Mouse (Mus musculus) heart, adult 8-10 months (tissue): ENCODE data around the gene Cdh23. TPM values are rescaled to one million over a fixed set of nuclear protein-coding genes. Genes with fewer than 3 reads are reported as not detected.
A peak's percentile ranks its signal among the peaks of the same experiment; 100 is the strongest.

ENCODE experiments used
- DNase-seq: peaks from one replicate; pipeline ENCODE4 v3.0.0; 2022; ENCODE audit warnings: low spot score
- total RNA-seq, 4 experiments: library from RNA; stranded (reverse); gene quantifications; 2 replicates each; pipeline ENCODE4 v1.2.4; 2022

Gene Cdh23
- total RNA-seq, 4 experiments from 2014 or later, result 5.5 to 7.6 (median 5.6) TPM

DNA sequence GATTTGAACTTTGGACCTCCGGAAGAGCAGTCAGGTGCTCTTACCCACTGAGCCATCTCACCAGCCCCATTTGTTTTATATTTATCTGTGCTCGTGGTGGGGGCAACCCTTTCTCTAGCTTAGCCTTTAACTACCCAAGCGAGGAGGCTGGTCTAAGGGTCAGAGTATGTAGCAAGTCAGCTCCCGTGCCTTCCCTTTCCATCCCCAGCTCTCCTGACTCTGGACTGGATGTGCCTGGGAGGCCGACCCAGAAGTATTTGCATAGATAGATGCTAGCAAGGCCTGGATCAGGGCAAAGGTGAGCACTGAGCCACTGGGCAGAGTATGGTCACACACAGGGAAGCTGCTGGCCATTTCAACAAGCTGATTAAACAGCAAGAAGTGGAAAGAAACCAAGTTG is 12.5 kb upstream of the Cdh23 start:
- no peak for DNase-seq

DNA sequence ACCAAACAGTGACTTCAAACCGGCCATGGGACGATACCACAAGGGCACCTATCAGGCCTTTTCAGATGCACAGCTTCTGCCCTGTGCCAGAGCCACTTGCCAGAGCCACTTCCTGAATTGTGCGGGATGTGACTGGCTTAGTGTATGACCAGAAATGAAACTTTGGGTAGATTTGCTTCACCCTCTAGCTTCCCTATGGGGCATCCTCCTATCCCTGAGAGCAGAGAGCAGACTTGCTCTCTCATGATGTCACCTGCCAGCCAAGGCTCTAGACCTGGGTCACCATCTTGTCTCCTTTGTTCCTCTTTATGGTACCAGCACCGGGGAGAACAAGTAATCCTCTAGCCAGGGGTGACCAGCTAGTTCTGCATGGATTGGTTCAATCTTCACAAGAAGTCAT is 10.0 kb upstream of the Cdh23 start:
- DNase-seq, result no peak

DNA sequence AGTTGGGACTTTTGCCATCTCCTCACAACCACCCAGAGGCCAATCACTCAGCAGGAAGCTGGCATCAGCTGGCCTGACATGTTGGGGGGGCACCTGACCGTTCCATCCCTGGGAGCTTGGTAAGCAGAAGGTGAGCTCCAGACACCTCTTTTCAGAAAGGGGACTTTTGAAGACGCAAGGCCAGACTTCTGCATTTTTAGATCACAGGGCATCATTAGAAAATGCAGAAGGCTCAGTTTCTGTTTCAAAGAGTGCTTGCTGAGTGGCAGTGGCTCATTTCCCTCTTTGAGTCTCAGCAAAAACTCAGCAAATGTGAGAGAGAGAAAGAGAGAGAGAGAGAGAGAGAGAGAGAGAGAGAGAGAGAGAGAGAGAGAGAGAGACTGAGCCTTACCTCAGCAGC is 8.8 kb upstream of the Cdh23 start:
- no peak for DNase-seq

DNA sequence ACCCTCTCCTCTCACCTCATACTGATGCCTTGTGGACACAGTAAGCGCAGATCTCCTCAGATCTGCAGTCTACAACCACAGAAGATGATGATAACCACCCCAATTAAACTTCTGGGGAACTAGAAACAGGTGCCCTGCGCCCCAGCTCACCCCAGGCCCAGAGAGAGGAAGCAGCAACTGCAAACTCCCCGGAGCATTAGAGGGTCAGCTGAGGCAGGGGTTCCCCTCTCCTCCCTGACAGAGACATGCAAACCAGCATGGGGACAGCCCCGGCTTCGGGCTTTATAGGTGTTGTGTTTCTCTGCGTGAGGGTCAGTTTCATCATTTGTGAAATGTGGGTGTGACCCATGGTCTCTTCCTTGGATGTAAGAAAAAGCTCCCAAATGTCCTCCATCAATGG is 1.5 kb upstream of the Cdh23 start:
- DNase-seq, result no peak

DNA sequence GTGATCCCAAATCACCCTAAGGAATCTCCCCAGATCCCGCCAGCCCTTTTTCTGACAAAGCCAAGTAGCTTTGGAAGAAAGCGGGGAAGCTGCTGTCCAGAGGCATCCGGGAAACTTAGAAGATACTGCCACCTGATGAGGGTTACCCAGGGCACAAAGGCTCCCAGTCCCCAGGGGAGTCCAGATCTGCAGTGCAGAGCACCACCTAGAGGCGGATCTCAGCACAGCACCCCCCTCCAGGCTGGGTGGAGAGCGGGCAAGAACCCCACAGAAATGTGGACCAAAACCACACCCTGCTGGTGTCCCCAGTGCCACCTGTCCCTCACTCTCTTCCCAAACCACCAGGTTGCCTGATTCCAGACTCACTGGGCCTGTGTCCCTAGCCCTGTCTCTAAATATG is 685 bp upstream of the Cdh23 start:
- DNase-seq, result peak; percentile 55

DNA sequence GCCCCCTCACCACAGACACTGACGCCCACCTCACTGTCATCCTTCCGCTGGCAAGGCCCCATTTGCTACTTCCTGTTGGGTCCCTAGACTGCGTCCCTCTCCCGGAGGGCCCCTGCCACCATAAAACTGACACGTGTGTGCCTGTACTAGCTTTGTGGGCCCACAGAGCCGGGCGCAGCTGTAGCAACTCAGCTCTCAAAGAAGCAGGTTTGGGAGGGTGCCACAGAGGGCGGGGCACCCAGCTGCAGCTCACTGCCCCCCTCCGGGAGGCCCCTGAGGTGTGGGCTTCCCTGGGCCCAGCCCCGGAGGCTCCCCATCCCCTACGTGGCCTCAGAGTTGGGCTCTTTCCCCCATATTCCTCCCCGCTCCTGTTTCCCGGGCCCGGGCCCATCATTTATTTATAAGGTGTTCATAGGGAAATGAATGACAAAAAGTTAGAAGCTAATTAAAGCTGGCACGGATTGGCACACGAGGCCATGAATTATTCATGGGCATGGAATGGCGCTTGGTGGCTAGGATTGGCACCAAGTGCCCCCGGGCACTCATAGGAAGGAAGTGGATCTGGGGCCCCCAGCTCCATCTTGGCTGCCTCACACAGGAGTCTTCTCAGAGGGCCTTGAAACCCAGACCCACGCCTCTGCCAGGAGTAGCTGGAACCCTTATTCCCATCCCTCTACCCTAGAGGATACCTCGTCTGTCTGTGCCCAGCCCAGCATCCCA is 4.5 kb downstream of the Cdh23 start:
- DNase-seq, result no peak

DNA sequence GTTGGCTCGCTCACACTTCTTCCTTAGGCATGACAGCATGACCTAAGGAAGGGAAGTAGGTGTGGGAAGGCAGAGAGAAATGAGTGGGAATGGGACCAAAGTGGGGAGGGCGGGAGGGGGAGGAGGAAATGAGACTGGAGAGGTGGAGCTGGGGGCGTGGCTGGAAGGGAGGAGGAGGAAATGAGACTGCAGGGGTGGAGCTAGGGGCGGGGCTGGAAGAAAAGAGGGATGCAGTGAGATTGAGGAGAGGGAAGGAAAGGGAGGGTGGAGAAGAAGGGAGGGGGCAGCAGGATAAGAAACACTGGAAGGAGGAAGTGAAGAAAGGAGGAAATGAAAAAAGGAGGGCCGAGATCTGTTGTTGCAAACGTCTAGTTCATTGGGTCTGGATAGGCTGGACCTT is 5.3 kb downstream of the Cdh23 start:
- no peak for DNase-seq

DNA sequence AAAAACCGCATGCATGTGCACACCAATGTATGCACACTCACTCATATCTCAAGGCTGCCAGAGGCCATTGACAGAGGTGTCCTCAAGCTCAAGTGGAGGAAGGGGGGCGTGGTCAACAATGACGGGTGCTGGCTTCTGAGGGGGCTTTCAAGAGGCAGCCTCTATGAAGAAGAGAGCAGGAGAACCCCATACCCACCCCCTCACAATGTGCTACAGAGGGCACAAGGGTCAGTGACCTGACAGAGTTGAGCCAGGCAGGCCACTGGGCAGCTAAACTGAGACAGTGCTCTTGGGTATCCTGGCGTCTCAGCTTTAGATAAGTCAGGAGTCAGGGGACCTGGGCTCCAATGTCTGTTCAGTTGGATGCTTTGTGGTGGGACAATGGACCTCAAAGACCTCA is 6.9 kb downstream of the Cdh23 start:
- DNase-seq, result no peak

- peak; percentile 45 for DNase-seq
Observed at GRCm38 (mm10) chr10:60687011-60687776, 9.1 kb downstream of the Cdh23 start.

GRCm38 (mm10) chr10:60686641-60686975 is 9.7 kb downstream of the Cdh23 start:
- no peak for DNase-seq

DNA sequence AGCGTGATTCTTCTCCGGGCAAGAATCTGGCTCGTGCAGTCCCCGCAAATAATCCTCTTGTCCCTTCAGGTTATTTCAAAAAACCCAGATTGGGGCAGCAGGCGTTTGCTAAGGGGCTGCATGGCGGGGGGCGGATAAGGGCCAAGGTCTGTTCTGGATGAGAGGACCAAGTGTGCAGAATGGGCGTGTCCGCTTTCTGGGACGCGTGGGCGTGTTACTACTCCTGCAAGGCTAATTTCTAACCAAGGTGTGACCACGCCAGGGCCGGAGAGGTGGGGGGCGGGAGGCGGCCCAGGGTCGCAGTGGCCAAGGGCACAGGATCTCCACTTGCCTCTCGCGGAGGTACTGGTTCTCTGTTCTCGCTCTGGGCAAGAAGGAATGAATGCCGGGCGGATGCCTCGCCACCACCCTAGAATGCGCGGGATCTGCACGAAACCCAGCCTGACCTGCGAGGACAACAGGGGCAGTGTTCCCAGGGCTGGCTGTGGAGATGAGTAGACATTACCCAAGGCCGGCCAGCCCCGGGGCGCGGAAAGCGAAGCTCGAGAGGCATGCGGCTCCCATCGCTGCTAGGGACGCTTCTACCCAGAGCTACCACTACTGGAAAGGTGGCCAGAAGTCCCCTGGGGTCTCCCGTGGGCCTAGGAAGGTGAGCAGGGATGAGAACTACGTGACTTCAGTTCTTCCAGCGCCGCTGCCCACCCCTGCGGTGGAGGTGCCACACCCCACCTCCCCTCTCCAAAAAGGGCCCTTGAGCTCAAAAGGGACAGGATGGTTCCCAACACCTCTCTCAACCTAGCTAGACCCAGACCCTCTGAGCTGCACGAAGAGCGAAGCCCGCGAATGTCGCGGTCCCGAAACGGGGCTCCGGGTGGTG is 10.3 kb downstream of the Cdh23 start:
- DNase-seq, result no peak

GRCm38 (mm10) chr10:60678926-60679325 is 17.4 kb downstream of the Cdh23 start:
- DNase-seq, result no peak

- no peak for DNase-seq
Observed at GRCm38 (mm10) chr10:60677319-60677718, 19.0 kb downstream of the Cdh23 start.

- peak; percentile 53 for DNase-seq
Observed at GRCm38 (mm10) chr10:60670166-60670565, 26.1 kb downstream of the Cdh23 start.

DNA sequence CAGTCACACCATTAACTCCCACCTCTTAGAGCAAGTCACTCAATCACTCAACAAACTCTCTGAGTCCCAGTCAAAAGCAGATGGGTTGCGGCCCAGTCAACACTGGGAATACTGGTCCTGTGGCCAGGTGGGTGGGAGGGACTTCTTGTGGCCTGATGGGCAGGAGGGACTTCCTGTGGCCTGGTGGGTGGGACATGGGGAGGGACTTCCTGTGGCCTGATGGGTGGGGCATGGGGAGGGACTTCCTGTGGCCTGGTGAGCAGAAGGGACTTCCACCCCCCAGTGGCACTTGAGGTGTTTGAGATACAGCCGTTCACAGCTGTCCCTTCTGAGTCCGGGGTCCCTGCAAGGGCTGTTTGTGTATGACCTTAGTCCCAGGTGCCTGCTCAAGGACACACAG is 27.7 kb downstream of the Cdh23 start:
- DNase-seq, result no peak

DNA sequence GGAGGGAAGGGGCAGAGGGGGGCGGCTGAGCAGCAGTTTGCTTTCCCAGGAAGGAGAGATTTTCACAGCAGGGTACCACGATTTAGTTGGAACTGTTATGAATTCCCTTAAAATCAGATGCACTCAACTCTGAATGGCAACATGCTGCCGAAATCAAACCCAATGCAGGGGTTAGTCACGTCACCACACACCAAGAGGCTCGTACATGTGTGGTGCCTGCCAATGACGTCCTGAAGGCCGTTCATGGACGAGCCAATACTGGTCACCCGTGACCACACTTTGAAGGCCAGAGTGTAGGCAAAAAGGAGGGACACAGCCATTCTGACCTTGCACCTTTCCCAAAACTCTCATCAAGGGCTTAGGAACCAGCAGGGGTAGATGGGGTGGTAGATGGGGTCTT is 35.3 kb downstream of the Cdh23 start:
- DNase-seq, result no peak

DNA sequence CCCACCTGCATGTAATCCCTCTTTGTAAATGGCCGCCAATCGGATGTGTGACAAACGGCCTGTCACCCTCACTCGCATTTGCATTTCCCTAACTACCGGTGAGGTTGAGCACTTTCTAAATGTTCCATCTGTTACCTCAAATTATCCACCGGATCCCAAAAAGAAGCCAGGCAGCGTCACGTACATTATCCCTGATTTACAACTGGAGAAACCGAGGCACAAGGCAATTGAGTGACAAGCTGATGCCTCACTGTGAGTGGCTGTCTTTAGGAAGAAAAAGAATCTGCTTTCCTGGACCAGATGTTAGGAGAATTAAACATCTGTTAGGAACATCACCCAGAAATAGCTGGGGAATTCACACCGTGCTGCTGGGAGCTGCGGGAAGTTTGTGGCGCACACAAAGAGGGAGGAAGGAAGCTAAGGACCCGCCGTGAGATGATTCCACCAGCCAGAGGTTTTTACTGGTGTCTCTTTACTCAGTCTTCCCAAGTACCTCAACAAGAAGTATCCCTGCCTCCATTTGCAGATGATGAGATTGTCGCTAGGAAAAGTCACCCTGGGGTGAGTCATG is 36.8 kb downstream of the Cdh23 start:
- DNase-seq, result peak; percentile 66

DNA sequence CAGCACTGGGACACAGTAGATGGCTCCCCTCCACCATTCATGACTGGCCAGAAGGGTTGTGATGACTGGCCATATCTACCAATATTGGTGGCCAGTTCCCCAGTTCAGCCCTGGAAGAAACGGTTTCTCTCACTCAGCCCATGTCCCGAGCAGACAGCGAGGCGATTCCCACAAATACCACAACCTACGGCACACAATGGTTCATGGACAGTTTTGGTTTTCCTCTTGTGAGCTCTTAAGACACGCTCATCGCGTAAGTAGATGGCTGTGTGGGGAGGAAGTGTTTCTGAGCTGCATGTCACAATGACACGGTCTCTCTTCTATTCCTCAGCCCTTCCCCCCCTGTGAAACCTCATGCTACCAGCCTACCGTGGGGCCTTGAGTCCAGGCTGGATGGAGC is 38.1 kb downstream of the Cdh23 start:
- DNase-seq, result no peak

- no peak for DNase-seq
Observed at GRCm38 (mm10) chr10:60653675-60654074, 42.6 kb downstream of the Cdh23 start.

DNA sequence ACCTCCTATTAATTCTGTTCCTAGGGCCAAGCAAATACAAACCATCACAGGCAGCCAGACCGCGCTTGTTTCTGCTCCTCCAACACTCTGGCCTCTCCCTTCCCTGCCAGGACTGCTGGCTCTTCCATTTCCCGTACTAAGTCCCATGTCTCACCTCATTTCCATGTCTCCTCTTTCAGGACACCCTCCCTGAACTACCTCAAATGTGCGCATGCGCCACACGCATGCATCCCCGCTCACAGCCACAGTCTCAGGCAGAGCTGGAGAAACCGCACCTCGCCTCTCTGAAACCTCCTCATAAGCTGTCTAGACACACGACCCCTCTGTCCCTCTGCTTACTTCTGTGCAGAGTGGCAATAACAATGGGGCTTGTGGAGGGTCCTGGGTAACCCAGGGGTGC is 43.2 kb downstream of the Cdh23 start:
- no peak for DNase-seq

DNA sequence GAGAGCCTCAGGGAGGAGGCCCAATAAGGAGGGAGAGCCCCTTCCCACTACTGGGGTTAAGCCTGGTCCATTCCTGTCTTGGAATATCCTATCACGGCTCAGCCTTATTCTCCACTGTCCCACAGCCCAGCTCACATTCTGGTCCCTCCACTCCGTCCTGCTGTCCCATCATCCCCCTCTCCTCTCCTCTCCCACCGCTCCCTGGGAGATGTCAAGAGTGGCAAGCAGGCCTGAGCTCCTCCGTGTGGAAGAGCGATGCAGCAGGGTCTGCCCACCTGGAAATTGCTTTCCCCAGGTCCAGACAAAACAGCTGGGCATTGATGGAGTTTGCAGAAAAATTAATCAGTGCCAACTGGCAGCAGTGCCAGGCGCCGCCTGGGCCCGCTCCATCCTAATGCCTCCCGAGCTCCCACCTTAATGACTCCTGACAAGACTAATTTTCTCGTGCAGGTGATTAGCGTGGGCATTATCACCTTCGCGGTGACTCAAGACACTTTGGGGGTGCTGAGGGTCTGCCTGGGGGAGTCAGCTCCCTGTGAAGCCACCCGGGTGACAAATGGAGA is 52.1 kb downstream of the Cdh23 start:
- DNase-seq, result no peak

- DNase-seq, result peak; percentile 5
Observed at GRCm38 (mm10) chr10:60639291-60639690, 57.0 kb downstream of the Cdh23 start.
